Mouse (Mus musculus): ENCODE data around the gene Gm21118.
"Not testable (repeated sequence)": the region's sequence is repeated elsewhere in the genome, so short reads cannot be mapped to it uniquely, and the experiment has no call there.

Gene Gm21118

DNA sequence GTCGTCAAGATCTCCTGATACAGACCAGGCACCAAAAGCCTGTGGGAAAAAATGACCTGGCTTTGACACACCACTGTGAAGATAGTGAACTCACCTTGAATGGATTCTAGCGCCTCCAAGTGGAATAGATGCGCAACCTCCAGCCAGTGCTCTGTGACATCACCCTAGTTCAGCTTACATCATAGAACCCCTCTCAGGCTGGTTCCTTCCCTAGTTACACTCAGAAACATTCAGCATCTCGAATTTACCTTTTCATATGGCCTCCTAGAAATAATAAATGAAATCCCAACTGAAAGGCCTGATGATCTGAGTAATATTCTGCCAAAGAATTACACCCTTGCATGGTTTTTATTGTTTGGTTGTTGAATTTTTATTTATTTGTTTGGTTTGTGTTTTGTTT lies at the start of gene Gm21118:
TSS of gene Gm21118 (minus strand) at position 101 of the 400 bp plus-strand sequence.
- not testable (repeated sequence) for DNase-seq (ENCODE audit: low read depth)

DNA sequence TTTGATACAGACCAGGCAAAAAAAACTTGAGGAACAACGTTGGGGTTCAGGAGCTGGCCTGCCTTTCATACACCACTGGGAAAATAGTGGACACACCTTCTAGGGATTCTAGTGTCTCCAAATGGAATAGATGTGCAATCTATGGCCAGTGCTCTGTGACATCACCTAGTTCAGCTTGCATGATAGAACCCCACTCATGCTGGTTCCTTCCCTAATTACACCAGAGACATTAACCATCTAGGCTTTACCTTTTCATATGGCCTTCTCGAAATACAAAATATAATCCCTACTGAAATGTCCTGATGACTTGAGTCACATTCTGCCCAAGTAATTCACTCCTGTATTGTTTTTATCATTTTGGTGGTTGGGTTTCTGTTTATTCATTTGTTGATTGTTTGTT lies 29.7 kb upstream of the Gm21118 start, which contains the start of the genes Gm29423 and Gm29644:
TSS of gene Gm29423 (minus strand) at position 101 of the 400 bp plus-strand sequence.
TSS of gene Gm29644 (minus strand) at position 157 of the 400 bp plus-strand sequence.
- DNase-seq (ENCODE audit: low read depth): not testable (repeated sequence)
